Mouse (Mus musculus) CH12.LX (cell line): ENCODE measurements at regions not wholly inside any gene's neighbourhood (a gene's known extent, or its start where the extent isn't known, plus 50 kb on each side); places are given as distances from the start of the nearest gene placed in this dataset.

Source experiments
- EP300 ChIP-seq: IDR thresholded peaks from 2 replicates; pipeline ENCODE4 v1.6.1; 2011; ENCODE audit warnings: low read length, improper control_type of control experiment
- POLR2A ChIP-seq: IDR thresholded peaks from 2 replicates; pipeline ENCODE4 v1.6.1; 2011; ENCODE audit warnings: low read depth, mild to moderate bottlenecking, improper control_type of control experiment, low read length
- TCF12 ChIP-seq: IDR thresholded peaks from 2 replicates; pipeline ENCODE4 v1.6.1; 2014; ENCODE audit warnings: low read depth, mild to moderate bottlenecking, inconsistent platforms, low read length, improper control_type of control experiment
- USF2 ChIP-seq: conservative IDR thresholded peaks from 2 replicates; pipeline ENCODE4 v1.6.1; 2011; ENCODE audit warnings: low read depth, low read length, improper control_type of control experiment

DNA sequence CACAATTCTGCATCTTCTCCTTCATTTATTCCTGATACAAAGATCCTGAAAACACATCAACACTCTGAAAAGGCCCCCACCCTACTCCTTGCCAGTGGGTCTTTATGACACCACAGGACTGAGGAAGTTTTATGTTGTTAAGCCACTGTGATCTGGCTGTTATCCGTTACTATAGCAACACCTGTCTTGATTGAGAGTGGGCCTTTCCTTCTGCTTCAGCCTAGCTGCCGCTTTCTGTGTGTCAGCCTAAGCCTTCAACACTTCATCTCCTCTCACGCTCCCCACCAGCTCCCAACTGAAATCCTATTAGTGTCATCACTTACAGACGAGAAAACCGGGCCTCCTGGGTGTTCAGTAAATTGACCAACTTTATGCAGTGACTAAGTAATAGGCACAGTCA is 203.6 kb upstream of the Srrm4 start:
- TF ChIP-seq TCF12 (no peak), EP300 (no peak), USF2 (no peak), POLR2A (no peak)
